Mouse (Mus musculus) heart, embryonic 13.5 days (tissue): ENCODE data around the gene Hist1h2bp. TPM values are rescaled to one million over a fixed set of nuclear protein-coding genes. Genes with fewer than 3 reads are reported as not detected.
A peak's percentile ranks its signal among the peaks of the same experiment; 100 is the strongest.
"Not testable (repeated sequence)": the region's sequence is repeated elsewhere in the genome, so short reads cannot be mapped to it uniquely, and the experiment has no call there.

ENCODE experiments used
- ATAC-seq: fragments of 200-750 bp; cut with Nextera tagmentation; 2 replicates; pipeline ENCODE4 v1.8.0; 2017; ENCODE audit warnings: moderate TSS enrichment; ENCODE audit not compliant: insufficient number of reproducible peaks, low FRiP score, low TSS enrichment; ENCODE audit errors: extremely low read depth
- H3K27ac ChIP-seq: fragments of 300-500 bp; sonication (generic); replicated peaks from 2 replicates; pipeline ENCODE4 v1.5.1; 2015; ENCODE audit warnings: moderate library complexity, mild to moderate bottlenecking, inconsistent platforms
- H3K27me3 ChIP-seq: fragments of 300-500 bp; sonication (generic); replicated peaks from 2 replicates; pipeline ENCODE4 v1.6.1; 2015; ENCODE audit warnings: mild to moderate bottlenecking, inconsistent platforms
- H3K36me3 ChIP-seq: fragments of 300-500 bp; sonication (generic); 2 replicates; pipeline ENCODE4 v1.6.1; 2015; ENCODE audit warnings: mild to moderate bottlenecking, inconsistent platforms
- H3K4me1 ChIP-seq: fragments of 300-500 bp; sonication (generic); 2 replicates; pipeline ENCODE4 v1.6.1; 2015; ENCODE audit warnings: inconsistent platforms
- H3K4me2 ChIP-seq: fragments of 300-500 bp; sonication (generic); 2 replicates; pipeline ENCODE4 v1.6.1; 2015; ENCODE audit warnings: inconsistent platforms, mild to moderate bottlenecking, moderate library complexity
- H3K4me3 ChIP-seq: fragments of 300-500 bp; sonication (generic); 2 replicates; pipeline ENCODE4 v1.5.1; 2015; ENCODE audit warnings: moderate library complexity, mild to moderate bottlenecking, inconsistent platforms
- H3K9ac ChIP-seq: fragments of 300-500 bp; sonication (generic); 2 replicates; pipeline ENCODE4 v1.6.1; 2015; ENCODE audit warnings: inconsistent platforms, mild to moderate bottlenecking, moderate library complexity
- H3K9me3 ChIP-seq: fragments of 300-500 bp; sonication (generic); 2 replicates; pipeline ENCODE4 v1.6.1; 2016; ENCODE audit warnings: inconsistent platforms
- WGBS: fragments of 180-500 bp; shearing (Covaris S2); methylation state at CpG from one replicate; pipeline ENCODE4 v1.1.7; 2015; ENCODE audit warnings: mixed read lengths; 5-methylcytosine and 5-hydroxymethylcytosine counted together
- polyA plus RNA-seq: library from polyadenylated mRNA; unstranded; fragments of >200 nt; fragmentation: Nextera tagmentation; extraction: Ambion mirVana; gene quantifications from 2 replicates; pipeline ENCODE4 v1.2.1, GENCODE M21; 2015

The Hist1h2bp gene
- polyA plus RNA-seq, 1 experiment from 2014 or later = 0.49 TPM

DNA sequence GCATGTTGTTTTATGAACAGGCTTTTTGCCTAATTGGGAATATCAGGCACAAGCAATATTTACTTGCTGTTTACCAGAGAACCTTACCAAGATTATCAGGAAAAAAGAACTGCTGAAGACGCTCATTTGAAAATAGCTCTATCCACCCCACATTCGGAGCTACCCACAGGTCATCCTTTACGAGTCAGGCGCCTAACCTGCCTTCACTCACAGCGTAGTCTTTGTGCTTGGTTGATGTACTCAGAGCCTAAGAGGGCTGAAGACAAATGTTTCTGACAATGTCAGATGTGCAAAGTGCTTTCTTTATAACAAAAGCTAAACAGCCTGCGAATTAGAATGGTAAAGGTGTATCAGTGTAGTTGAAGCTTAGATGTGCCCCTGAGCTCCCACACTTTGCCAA is 3.0 kb upstream of the Hist1h2bp start:
- Histone ChIP-seq H3K4me2 (peak overlapping the region; percentile 79), H3K36me3 (no peaks in the 10 kb centered on the region), H3K4me1 (peaks cover 52% of the 10 kb centered on the region), H3K27ac (peak overlapping the region; percentile 87), H3K27me3 (no peaks in the 10 kb centered on the region), H3K4me3 (peak overlapping the region; percentile 55; the same call in 1 of the 2 replicates), H3K9ac (peak overlapping the region; percentile 74), H3K9me3 (no peaks in the 10 kb centered on the region)
- ATAC-seq = no peak
- WGBS = 43% methylated on average over 6 of the region's 6 CpGs

DNA sequence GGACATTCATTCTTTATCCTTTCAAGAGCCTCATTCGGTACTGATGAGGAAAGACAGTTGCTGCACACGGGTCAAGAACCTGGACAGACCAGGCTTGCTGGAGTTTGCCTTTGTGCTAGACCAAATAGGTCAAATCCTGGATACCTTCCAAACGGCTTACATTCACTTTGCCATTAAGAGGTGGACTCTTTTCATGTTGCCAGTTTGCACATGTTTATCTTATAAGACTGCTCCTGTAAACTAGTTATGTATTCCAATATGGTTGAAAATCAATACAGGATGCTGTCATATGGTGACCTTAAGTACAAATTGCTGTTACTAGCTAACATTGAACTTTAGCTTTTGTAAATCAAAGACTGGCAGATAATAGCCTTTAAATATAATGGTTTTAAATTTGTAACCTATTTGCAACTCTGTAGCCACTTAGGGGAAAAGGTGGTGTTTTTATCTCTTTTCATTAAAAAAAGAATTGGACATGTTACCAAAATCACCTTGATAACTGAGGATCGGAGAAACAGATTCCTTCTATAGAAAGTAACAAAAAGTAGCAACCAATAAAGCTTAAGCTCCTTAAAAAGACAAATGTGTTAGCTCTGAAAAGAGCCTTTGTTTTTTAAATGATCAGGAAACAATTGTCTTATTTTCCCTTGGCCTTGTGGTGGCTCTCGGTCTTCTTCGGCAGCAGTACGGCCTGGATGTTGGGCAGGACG is 917 bp upstream of the Hist1h2bp start:
- Histone ChIP-seq H3K27ac (peak overlapping the region; percentile 86), H3K36me3 (no peaks in the 10 kb centered on the region), H3K4me1 (peaks cover 45% of the 10 kb centered on the region), H3K4me3 (peak overlapping the region; percentile 49), H3K27me3 (no peaks in the 10 kb centered on the region), H3K9me3 (no peaks in the 10 kb centered on the region), H3K4me2 (peak overlapping the region; percentile 69), H3K9ac (peak overlapping the region; percentile 78)
- no peak for ATAC-seq
- 10% methylated on average over 8 of the region's 8 CpGs for WGBS

DNA sequence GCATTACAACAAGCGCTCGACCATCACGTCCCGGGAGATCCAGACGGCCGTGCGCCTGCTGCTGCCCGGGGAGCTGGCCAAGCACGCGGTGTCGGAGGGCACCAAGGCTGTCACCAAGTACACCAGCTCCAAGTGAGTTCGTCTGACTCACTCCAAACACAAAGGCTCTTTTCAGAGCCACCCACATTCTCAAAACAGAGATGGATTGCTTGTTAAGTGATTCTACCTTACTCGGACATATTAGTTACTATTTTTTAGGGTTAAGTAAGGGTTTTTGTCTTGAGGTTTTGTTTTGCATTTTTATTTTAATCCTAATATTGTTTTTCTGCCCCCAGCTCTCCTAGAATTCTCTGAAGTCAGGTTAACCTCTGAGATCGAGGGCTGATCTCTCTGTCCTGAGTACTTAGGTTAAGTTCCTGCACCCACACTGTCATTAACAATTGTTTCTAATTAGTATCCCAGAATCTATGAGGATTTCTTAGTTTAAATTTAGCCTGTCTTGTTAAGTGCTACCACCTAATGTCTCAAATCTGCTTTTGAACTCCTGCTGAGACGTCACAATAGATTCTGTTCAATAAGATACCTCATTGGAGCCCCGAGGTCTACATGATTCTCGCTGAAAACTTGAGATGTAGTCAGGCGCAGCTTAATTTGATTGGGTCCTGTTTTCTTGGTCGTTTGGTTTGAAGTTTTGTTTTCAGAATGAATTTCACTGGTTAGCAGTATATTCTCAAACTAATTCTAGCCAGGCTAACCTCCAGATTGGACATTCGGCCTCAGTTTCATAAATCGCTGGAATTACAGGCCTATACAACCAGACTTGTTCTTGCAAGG is 716 bp downstream of the Hist1h2bp start:
- H3K27me3 ChIP-seq = no peaks in the 10 kb centered on the region
- peak overlapping the region; percentile 49 for H3K4me3 ChIP-seq
- H3K4me2 ChIP-seq = peak overlapping the region; percentile 69
- whole genome bisulfite sequencing = 34% methylated on average over 11 of the region's 21 CpGs
- peaks cover 37% of the 10 kb centered on the region for H3K4me1 ChIP-seq
- peak overlapping the region; percentile 80 for H3K27ac ChIP-seq
- H3K9me3 ChIP-seq = no peaks in the 10 kb centered on the region
- peak overlapping the region; percentile 74 for H3K9ac ChIP-seq
- no peaks in the 10 kb centered on the region for H3K36me3 ChIP-seq
- no peak for ATAC-seq

DNA sequence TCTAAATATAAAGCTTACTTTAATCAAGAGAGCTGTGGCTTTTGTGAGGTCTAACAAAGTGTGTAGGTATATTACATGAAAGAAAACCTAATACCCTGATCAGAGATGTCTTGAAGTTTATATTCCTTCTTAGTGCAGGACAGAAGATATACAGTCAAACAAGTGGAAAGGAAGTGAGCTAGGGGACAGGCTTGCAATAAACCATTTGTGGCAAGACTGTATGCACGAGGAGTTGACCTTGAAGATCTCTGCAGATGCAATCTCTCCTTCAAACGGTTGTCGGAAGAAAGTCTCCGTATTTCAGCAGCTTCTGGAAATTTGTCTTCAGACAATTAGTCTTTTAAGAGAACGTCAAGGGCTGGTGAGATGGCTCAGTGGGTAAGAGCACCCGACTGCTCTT is 2.7 kb downstream of the Hist1h2bp start:
- Histone ChIP-seq H3K36me3 (no peaks in the 10 kb centered on the region), H3K4me1 (peaks cover 28% of the 10 kb centered on the region), H3K9me3 (no peaks in the 10 kb centered on the region), H3K27me3 (no peaks in the 10 kb centered on the region), H3K27ac (no peak overlapping the region), H3K9ac (no peak overlapping the region), H3K4me2 (no peak overlapping the region), H3K4me3 (no peak overlapping the region)
- WGBS = 45% methylated on average over 6 of the region's 6 CpGs
- ATAC-seq = no peak

DNA sequence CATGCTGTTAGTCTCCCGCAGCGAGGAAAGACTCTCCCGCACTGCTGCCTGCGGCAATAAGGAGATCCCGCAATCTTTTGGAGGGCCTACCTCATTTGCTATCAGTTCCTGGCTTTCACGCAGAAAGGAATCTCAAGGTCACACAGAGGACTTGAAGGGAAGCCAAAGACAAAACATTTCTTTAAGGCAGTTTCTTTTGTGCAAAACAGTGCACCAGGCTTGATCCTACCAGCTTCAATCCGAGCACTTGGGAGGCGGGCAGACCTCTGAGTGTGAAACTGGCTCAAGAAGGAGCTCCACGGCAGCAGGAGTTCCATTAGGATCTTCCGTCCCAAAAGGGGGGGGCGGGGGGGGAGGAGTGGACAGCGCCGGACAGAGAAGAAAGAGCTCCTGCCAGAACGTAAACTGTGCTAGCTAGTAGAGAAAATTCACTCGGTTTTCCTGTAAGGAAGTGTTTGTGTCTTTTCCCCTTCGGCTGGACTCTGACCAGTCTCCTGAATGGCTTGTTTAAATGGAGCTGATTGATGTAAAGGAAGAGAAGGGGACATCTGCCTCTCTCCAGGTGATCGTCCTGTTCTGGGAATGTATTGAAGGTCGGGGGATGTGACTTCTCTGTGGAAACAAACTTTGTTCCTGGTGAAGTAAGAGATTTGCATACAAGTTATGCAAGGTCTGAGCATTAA is 3.5 kb downstream of the Hist1h2bp start:
- peak overlapping the region; percentile 72 for H3K4me2 ChIP-seq
- H3K9me3 ChIP-seq = no peaks in the 10 kb centered on the region
- no peaks in the 10 kb centered on the region for H3K27me3 ChIP-seq
- 6% methylated on average over 18 of the region's 18 CpGs for whole genome bisulfite sequencing
- H3K4me3 ChIP-seq = peak overlapping the region; percentile 42
- peaks cover 25% of the 10 kb centered on the region for H3K4me1 ChIP-seq
- peak overlapping the region; percentile 42; the same call in 1 of the 2 replicates for H3K27ac ChIP-seq
- no peak for ATAC-seq
- peak overlapping the region; percentile 82 for H3K9ac ChIP-seq
- H3K36me3 ChIP-seq = no peaks in the 10 kb centered on the region

DNA sequence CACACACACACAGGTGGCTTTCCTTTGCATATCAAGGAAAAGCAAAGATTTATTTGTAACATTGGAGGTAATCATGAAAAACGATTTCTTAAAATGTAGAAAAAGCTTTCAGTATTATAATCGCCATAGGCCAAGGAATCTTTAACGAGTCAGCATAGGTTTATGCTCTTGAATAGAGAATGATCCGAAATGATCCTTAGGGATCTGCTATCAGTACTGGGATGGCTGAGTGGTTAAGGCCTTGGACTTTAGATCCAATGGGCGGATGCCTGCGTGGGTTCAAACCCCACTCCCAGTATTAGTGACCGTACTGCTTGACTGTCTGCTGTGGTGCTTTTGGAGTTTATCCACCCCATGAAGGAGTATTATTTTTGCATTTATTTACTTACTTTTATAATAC is 8.3 kb downstream of the Hist1h2bp start:
- ATAC-seq = no peak
- Histone ChIP-seq H3K9me3 (no peaks in the 10 kb centered on the region), H3K4me3 (no peak overlapping the region), H3K4me2 (no peak overlapping the region), H3K27ac (no peak overlapping the region), H3K36me3 (no peaks in the 10 kb centered on the region), H3K27me3 (no peaks in the 10 kb centered on the region), H3K9ac (no peak overlapping the region), H3K4me1 (peaks cover 5% of the 10 kb centered on the region; the same call in 1 of the 2 replicates)
- WGBS = 83% methylated on average over 7 of the region's 7 CpGs

DNA sequence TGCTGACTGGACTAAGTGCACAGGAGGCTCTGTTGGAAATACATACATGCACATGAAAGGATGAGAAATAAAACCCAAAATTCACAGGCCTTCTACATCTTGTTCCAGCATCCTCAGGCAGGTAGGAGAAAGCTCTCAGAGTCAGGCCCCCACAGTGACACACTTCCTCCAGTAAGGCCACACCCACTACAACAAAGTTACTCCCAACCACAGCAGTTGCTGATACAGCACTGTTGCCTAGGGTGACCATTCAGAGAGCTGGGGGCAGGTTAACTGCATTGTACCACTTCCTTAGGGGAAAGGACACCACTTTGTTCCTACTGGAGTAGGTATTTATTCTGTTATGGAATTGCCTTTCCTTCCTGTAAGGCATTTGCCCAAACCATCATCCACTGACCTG is 9.9 kb downstream of the Hist1h2bp start:
- H3K4me1 ChIP-seq, ATAC-seq, H3K4me2 ChIP-seq, H3K4me3 ChIP-seq, H3K27me3 ChIP-seq, H3K36me3 ChIP-seq, H3K9ac ChIP-seq, H3K9me3 ChIP-seq, H3K27ac ChIP-seq: not testable (repeated sequence)

DNA sequence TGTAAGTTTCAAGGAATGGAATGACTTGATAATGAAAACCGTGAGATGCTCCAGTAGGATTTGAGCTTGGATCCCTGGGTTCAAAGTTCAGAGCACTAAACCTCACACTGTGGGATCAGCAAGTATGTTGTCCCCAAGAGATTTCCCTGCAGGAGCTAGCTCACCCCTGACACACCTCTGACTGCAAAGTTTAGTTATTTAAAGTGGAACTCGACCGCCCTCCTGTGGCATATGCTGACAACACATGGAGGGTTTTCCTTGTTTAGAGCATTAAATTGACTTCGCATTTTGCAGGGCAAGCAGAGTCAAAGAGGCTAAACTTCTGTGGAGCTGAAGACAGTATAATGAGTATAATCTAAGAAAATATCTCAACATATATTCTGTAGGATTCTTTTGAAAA is 15.8 kb downstream of the Hist1h2bp start:
- not testable (repeated sequence) for H3K4me3 ChIP-seq, H3K9me3 ChIP-seq, H3K27ac ChIP-seq, H3K4me1 ChIP-seq, ATAC-seq, H3K4me2 ChIP-seq, H3K36me3 ChIP-seq, H3K27me3 ChIP-seq, H3K9ac ChIP-seq
- no CpG with 5 or more reads among the region's 4 CpGs for WGBS

DNA sequence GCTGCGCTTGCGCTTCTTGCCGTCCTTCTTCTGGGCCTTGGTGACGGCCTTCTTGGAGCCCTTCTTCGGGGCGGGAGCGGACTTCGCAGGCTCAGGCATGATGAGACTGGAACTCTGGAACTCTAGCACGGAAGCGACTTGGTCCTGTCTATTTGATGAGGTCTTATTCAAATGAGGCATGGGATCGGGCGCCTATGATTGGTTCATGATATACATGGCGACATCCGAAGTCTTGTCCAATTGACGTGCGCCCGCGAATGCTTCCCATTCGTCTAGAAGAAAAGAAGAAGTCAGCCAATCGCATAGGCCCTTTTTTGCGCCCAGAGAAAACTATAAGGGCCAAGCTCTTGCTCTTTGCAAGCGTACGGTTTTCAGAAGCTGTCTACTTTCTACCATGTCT is 22.8 kb downstream of the Hist1h2bp start, which contains the start of the genes Hist1h2bq and Hist1h2ao:
TSS of gene Hist1h2bq (minus strand) at position 125 of the 400 bp plus-strand sequence.
TSS of gene Hist1h2ao (plus strand) at position 393 of the 400 bp plus-strand sequence.
- not testable (repeated sequence) for H3K27ac ChIP-seq, H3K4me2 ChIP-seq, H3K9me3 ChIP-seq, H3K27me3 ChIP-seq, H3K36me3 ChIP-seq, H3K9ac ChIP-seq, H3K4me1 ChIP-seq, H3K4me3 ChIP-seq
- WGBS = no CpG with 5 or more reads among the region's 23 CpGs
- ATAC-seq = peak; percentile 86

DNA sequence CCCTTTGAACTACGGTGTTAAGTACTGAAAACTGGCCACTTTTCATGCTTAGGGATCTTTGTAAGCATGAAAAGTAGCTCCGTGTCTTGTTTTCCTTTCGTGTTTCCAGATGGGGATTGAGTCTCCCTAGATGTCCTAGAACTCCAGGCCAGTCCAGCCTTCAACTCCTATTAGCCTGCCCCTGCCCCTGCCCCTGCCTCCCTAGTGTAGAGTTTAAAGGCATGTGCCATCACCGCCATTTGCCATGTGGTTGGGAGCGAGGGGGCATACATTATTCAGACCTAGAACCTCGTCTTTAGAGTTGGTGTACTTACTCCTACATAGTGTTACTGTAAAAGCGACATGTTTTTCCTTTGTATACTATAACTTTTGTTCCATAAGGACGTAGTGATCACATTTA is 23.8 kb downstream of the Hist1h2bp start:
- H3K4me3 ChIP-seq, H3K36me3 ChIP-seq, H3K27ac ChIP-seq, H3K4me2 ChIP-seq, H3K4me1 ChIP-seq, H3K9ac ChIP-seq, ATAC-seq, H3K9me3 ChIP-seq, H3K27me3 ChIP-seq: not testable (repeated sequence)
- WGBS = no CpG with 5 or more reads among the region's 8 CpGs

DNA sequence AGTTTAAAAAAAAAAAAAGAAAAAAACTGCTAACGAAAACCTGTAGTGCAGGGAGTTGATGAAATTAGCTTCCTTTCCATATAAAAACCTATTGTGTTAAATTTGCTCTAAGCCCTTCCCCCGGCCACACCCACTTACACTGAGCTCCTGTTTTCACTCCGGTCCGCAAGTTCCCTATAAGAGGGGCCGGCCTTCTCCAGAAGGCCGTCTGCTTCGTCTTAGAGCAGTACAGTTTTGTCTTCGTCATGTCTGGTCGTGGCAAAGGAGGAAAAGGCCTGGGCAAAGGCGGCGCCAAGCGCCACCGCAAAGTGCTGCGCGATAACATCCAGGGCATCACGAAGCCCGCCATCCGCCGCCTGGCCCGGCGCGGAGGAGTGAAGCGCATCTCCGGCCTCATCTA is 24.3 kb downstream of the Hist1h2bp start, which contains the start of gene Hist1h4m:
TSS of gene Hist1h4m (plus strand) at position 208 of the 400 bp plus-strand sequence.
- Histone ChIP-seq H3K9ac (peak within 1 kb of the TSS; percentile 40), H3K4me2 (peak within 1 kb of the TSS; percentile 56), H3K27ac (0 out of 2 replicates have a peak within 1 kb of the TSS, but pooled peaks have one; percentile 45), H3K4me3 (peak within 1 kb of the TSS; percentile 32)
- H3K36me3 ChIP-seq, H3K27me3 ChIP-seq, H3K4me1 ChIP-seq, H3K9me3 ChIP-seq: not testable (repeated sequence)
- ATAC-seq = peak; percentile 42; the same call in 1 of the 2 replicates
- WGBS = no CpG with 5 or more reads among the region's 24 CpGs
